In the genomic region with DNA sequence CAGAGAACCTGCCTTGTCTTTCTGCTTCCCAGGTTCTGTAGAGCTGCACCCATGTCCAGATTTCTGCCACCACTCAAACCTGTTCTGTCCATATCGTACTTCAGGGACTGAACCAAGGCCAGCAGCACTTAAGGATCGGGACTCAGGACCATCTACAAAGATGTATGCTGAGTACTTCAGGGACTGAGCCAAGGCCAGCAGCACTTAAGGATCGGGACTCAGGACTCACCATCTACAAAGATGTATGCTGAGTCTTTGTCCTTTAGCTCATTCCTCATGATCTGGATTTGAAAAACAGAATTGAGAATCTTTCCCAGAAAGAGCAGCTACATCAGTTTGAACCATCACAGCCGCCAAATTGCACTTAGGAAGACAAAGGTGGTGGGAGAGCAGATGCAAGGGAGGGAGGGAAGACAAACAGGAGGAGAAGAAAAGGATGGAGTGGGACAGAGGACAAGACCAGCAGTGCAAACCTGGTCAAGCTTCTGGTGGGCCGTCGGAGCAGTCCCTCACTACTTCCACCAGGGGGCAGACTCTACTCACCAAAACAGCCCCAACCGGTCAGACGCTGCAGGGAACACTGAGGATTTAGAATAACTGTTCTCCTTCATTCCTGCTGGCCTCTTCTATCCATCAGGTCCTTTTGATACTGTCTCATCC, we compare ENCODE assay signal across 9 mouse cellular contexts. TPM values are rescaled to one million over a fixed set of nuclear protein-coding genes. Genes with fewer than 3 reads are reported as not detected.
DNase-seq lines count a peak whose midpoint lies in the region; ATAC-seq and TF ChIP-seq lines count a peak whose summit lies in the region.
"Had no signal": no experiment of that assay in that cellular context is flagged by ENCODE, and none has a peak within 500 bp of the region (broad histone marks: within the 10 kb centered on the region; RNA-seq: fewer than 3 reads in every experiment).

No protein-coding gene starts in this region.

- H3K9ac ChIP-seq in embryonic facial prominence, embryonic 14.5 days (ENCODE audit: low read depth, low read length) = no peak overlapping the region
- H3K9ac ChIP-seq in liver, embryonic 14.5 days (replicated peaks) = no peak overlapping the region
- H3K9ac ChIP-seq: embryonic facial prominence, embryonic 13.5 days had no signal

- 0 out of 2 replicates have a peak, but pooled peaks cover 3% of the 10 kb centered on the region for H3K4me1 ChIP-seq in embryonic facial prominence, embryonic 14.5 days (ENCODE audit: control insufficient read depth, insufficient read depth, low read length)
- H3K4me1 ChIP-seq in heart, embryonic 10.5 days = peaks cover 23% of the 10 kb centered on the region
- no peaks in the 10 kb centered on the region for H3K4me1 ChIP-seq in liver, embryonic 14.5 days (replicated peaks; ENCODE audit: control insufficient read depth in 2 of 2, insufficient read depth in 2 of 2, low read length in 1 of 2)

- no peaks in the 10 kb centered on the region for H3K9me3 ChIP-seq in embryonic facial prominence, embryonic 14.5 days (ENCODE audit: control insufficient read depth, low read length)
- H3K9me3 ChIP-seq in heart, embryonic 10.5 days = no peaks in the 10 kb centered on the region
- no peaks in the 10 kb centered on the region for H3K9me3 ChIP-seq in liver, embryonic 14.5 days (ENCODE audit: control insufficient read depth, low read length)
- H3K9me3 ChIP-seq: embryonic facial prominence, embryonic 13.5 days had no signal

- no peaks in the 10 kb centered on the region for H3K27me3 ChIP-seq in embryonic facial prominence, embryonic 14.5 days (replicated peaks; ENCODE audit: control insufficient read depth, insufficient read depth, low read length)
- H3K27me3 ChIP-seq in heart, embryonic 10.5 days (ENCODE audit: insufficient read depth, poor library complexity, severe bottlenecking) = no peaks in the 10 kb centered on the region
- H3K27me3 ChIP-seq in liver, embryonic 14.5 days (ENCODE audit: control insufficient read depth, insufficient read depth, low read length) = no peaks in the 10 kb centered on the region

- no peak for TF ChIP-seq EP300 in liver, embryonic 14.5 days (IDR thresholded peaks at IDR 0.05; ENCODE audit: low read depth)

- WGBS in embryonic facial prominence, embryonic 14.5 days = 30% methylated on average over 8 of the region's 8 CpGs
- 26% methylated on average over 8 of the region's 8 CpGs for WGBS in heart, embryonic 10.5 days
- WGBS in liver, embryonic 14.5 days (ENCODE audit: insufficient replicate concordance) = 22% methylated on average over 8 of the region's 8 CpGs

- no peak overlapping the region for H3K4me3 ChIP-seq in embryonic facial prominence, embryonic 14.5 days (ENCODE audit: low read depth, low read length)
- no peak overlapping the region for H3K4me3 ChIP-seq in heart, embryonic 10.5 days
- H3K4me3 ChIP-seq in liver, embryonic 14.5 days (ENCODE audit: insufficient read depth in 1 of 2, low read depth in 2 of 2, low read length in 2 of 2) = no peak overlapping the region
- H3K4me3 ChIP-seq: embryonic facial prominence, embryonic 13.5 days had no signal

- H3K36me3 ChIP-seq in embryonic facial prominence, embryonic 14.5 days (ENCODE audit: control insufficient read depth, insufficient read depth, low read length) = no peaks in the 10 kb centered on the region
- no peaks in the 10 kb centered on the region for H3K36me3 ChIP-seq in heart, embryonic 10.5 days
- H3K36me3 ChIP-seq in liver, embryonic 14.5 days (replicated peaks; ENCODE audit: control insufficient read depth, insufficient read depth, low read depth) = no peaks in the 10 kb centered on the region
- H3K36me3 ChIP-seq: embryonic facial prominence, embryonic 13.5 days had no signal

- no peak overlapping the region for H3K27ac ChIP-seq in embryonic facial prominence, embryonic 14.5 days (replicated peaks; ENCODE audit: low read depth, low read length)
- H3K27ac ChIP-seq in heart, embryonic 10.5 days = no peak overlapping the region
- no peak overlapping the region for H3K27ac ChIP-seq in liver, embryonic 14.5 days
- H3K27ac ChIP-seq: embryonic facial prominence, embryonic 13.5 days had no signal

- DNase-seq in B cell, adult 2 months = peak; percentile 47 to 52
- DNase-seq in adrenal gland, postnatal 4 days (ENCODE audit: low spot score in 2 of 2) = peak; percentile 50 to 58
- peak; percentile 88 for DNase-seq in embryonic facial prominence, embryonic 14.5 days (ENCODE audit: low spot score)
- DNase-seq in heart, embryonic 10.5 days (ENCODE audit: low spot score) = peak; percentile 80
- DNase-seq in kidney, postnatal 25 days = peak; percentile 64 to 74
- peak in 2 of 3 experiments; percentile 7 to 13 for DNase-seq in liver, embryonic 14.5 days (ENCODE audit: low read depth in 3 of 3, low spot score in 3 of 3)
- peak; percentile 80 for DNase-seq in testis, postnatal 10 days (ENCODE audit: low spot score)

- H3K4me2 ChIP-seq in embryonic facial prominence, embryonic 14.5 days (ENCODE audit: low read depth, low read length) = no peak overlapping the region
- H3K4me2 ChIP-seq in liver, embryonic 14.5 days (ENCODE audit: low read depth) = no peak overlapping the region
- H3K4me2 ChIP-seq: embryonic facial prominence, embryonic 13.5 days had no signal

- TF ChIP-seq CTCF in liver, embryonic 14.5 days (IDR thresholded peaks at IDR 0.05; ENCODE audit: low read depth) = peak; percentile 91

- peak; percentile 85 for ATAC-seq in embryonic facial prominence, embryonic 14.5 days (ENCODE audit: low read depth)
- no peak for ATAC-seq in liver, embryonic 14.5 days (ENCODE audit: insufficient read depth)
- peak; percentile 33; the same call in 1 of the 2 replicates for ATAC-seq in neutrophil, adult 5-6 weeks (ENCODE audit: extremely low read depth, insufficient number of reproducible peaks, low FRiP score, poor library complexity, severe bottlenecking)

RNA-seq across cellular contexts. Expression of gene Npvf, which starts 24.7 kb away (rescaled TPM):
- not detected for total RNA-seq in adrenal gland, postnatal 4 days (2021)
- polyA plus RNA-seq in embryonic facial prominence, embryonic 14.5 days (2014; fragmentation: Nextera tagmentation; extraction: Ambion mirVana) = 0.29 and 0.62 TPM in 2 replicates
- polyA plus RNA-seq in heart, embryonic 10.5 days (2016; fragmentation: Nextera tagmentation; extraction: Ambion mirVana) = 0.33 TPM in 1 of 2 replicates, not detected in the other
- not detected in 2 replicates for polyA plus RNA-seq in liver, embryonic 14.5 days (2012; rRNA removed)
- polyA plus RNA-seq in liver, embryonic 14.5 days (2014; fragmentation: Nextera tagmentation; extraction: Ambion mirVana) = not detected in 2 replicates
- total RNA-seq in neutrophil, adult 5-6 weeks (2017) = not detected in 2 replicates
- polyA plus RNA-seq: embryonic facial prominence, embryonic 13.5 days had no signal

Comparison
In these comparisons a context has a peak if more than half of its experiments do, and no peak if none do; other contexts are left out.
1. DNase-seq: peak in every context shown above with its lines; median percentile 88 in embryonic facial prominence, embryonic 14.5 days; 80 in heart, embryonic 10.5 days; 80 in testis, postnatal 10 days; 69 in kidney, postnatal 25 days; 54 in adrenal gland, postnatal 4 days; 50 in B cell, adult 2 months; 10 in liver, embryonic 14.5 days.